Mouse (Mus musculus): ENCODE results near the gene Zbtb38. TPM values are rescaled to one million over a fixed set of nuclear protein-coding genes. Genes with fewer than 3 reads are reported as not detected.

Zbtb38 gene
- polyA plus RNA-seq, 1 experiment: 10.0 TPM

DNA sequence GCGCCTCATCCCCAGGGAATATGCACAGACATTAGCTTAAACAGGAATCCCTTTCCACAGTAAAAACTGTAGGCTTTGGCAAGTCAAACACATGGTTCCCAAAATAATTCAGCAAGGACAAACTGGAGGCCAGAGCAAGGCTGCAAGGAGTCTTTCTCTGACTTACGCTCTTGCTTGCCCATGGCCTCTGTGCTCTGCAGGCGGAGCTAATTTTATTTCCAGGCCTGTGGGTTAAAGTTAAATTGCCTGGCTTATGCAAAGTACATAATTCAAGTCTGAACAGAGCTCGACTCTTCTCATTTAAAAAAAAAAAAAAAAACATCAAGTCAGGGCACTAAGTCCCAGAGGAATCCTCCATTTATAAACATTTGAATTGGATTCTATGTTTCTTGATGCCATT lies 16.7 kb downstream of the Zbtb38 start:
- H3K4me3 ChIP-seq (ENCODE audit: insufficient read depth, poor library complexity, severe bottlenecking): no peak overlapping the region
- peaks cover 63% of the 10 kb centered on the region for H3K36me3 ChIP-seq (ENCODE audit: control insufficient read depth, insufficient read depth)
- H3K79me2 ChIP-seq (ENCODE audit: control insufficient read depth, insufficient read depth): peaks cover 67% of the 10 kb centered on the region
- H3K79me3 ChIP-seq (ENCODE audit: low read depth): peaks cover 30% of the 10 kb centered on the region
- no peak overlapping the region for H3ac ChIP-seq (ENCODE audit: control insufficient read depth, insufficient read length, low read depth)
- H3K27me3 ChIP-seq (ENCODE audit: control insufficient read depth, insufficient read depth, insufficient read length): no peaks in the 10 kb centered on the region
- TF ChIP-seq MYOD1 (IDR thresholded peaks at IDR 0.05; ENCODE audit: control insufficient read depth, insufficient read length, low read depth): no peak
- no peak for TF ChIP-seq USF1 (IDR thresholded peaks at IDR 0.05; ENCODE audit: low read depth)
- TF ChIP-seq CEBPB (IDR thresholded peaks at IDR 0.05; ENCODE audit: low read depth): no peak
- no peak for TF ChIP-seq MAX (IDR thresholded peaks at IDR 0.05)
- TF ChIP-seq FOSL1 (IDR thresholded peaks at IDR 0.05; ENCODE audit: insufficient read depth, low read length, poor library complexity, severe bottlenecking): no peak
- no peak for TF ChIP-seq CTCF (IDR thresholded peaks at IDR 0.05; ENCODE audit: control insufficient read depth, insufficient read depth, insufficient read length)
- no peak for TF ChIP-seq MYOG (IDR thresholded peaks at IDR 0.05; ENCODE audit: control insufficient read depth, extremely low read depth, insufficient read length)

DNA sequence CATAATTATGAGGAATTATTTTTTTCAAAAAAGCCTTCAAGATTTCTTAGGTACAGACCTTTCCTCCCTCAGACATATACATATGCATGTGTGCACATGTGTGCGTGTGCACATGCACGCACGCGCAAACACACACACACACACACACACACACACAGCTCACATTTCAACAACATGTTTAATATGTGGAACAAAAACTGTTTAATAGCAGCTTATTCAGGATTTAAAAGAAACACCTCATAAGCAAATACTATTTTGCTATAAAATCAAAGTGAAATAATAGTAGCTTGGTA lies 19.3 kb downstream of the Zbtb38 start:
- Histone ChIP-seq H3K4me3 (ENCODE audit: insufficient read depth, poor library complexity, severe bottlenecking) (no peak overlapping the region), H3K79me2 (ENCODE audit: control insufficient read depth, insufficient read depth) (peaks cover 65% of the 10 kb centered on the region), H3K36me3 (ENCODE audit: control insufficient read depth, insufficient read depth) (peaks cover 65% of the 10 kb centered on the region), H3K79me3 (ENCODE audit: low read depth) (peaks cover 23% of the 10 kb centered on the region), H3K27me3 (ENCODE audit: control insufficient read depth, insufficient read depth, insufficient read length) (no peaks in the 10 kb centered on the region), H3ac (ENCODE audit: control insufficient read depth, insufficient read length, low read depth) (no peak overlapping the region)
- TF ChIP-seq USF1 (IDR thresholded peaks at IDR 0.05; ENCODE audit: low read depth) (no peak), MYOG (IDR thresholded peaks at IDR 0.05; ENCODE audit: control insufficient read depth, extremely low read depth, insufficient read length) (no peak), FOSL1 (IDR thresholded peaks at IDR 0.05; ENCODE audit: insufficient read depth, low read length, poor library complexity, severe bottlenecking) (no peak), MYOD1 (IDR thresholded peaks at IDR 0.05; ENCODE audit: control insufficient read depth, insufficient read length, low read depth) (no peak), CEBPB (IDR thresholded peaks at IDR 0.05; ENCODE audit: low read depth) (no peak), CTCF (IDR thresholded peaks at IDR 0.05; ENCODE audit: control insufficient read depth, insufficient read depth, insufficient read length) (no peak), MAX (IDR thresholded peaks at IDR 0.05) (no peak)

DNA sequence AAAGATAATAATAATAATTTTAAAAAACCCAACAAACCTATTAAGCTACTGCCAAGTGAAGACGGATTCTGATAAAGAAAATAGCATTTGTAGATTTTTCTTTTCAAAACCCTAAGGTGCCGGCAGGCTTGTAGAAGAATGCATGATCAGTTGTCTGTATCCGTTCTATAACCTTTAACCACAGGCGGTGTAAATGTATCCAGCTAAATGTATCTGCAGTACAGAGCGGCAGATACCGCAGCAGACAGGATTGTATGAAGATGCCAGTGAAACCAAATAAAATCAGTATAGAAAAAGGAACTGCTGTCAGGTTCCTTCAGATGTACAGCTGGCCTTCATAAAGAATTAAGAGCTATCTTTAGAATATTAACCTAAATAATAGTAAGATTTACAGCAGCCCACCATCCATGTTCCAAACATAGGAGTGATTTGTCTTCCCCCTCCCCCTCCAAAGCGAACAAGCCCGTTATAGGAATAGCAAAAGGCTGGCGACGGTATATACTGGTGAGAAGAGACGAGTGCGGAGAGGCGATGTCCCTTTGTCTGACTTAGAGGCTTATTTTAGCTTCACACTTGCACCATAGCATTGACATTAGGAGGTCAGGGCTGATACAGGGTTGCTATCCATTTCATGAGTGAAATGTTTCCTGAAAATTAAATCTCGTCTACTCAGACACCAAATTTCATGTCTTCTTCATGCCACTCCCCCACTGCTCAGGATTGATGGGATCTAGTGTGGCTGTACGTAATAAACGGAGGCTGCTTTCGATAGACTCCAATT lies 19.8 kb downstream of the Zbtb38 start:
- Histone ChIP-seq H3ac (ENCODE audit: control insufficient read depth, insufficient read length, low read depth) (no peak overlapping the region), H3K27me3 (ENCODE audit: control insufficient read depth, insufficient read depth, insufficient read length) (no peaks in the 10 kb centered on the region)
- no peak for TF ChIP-seq CTCF (IDR thresholded peaks at IDR 0.05; ENCODE audit: control insufficient read depth, insufficient read depth, insufficient read length)
- TF ChIP-seq MYOD1 (IDR thresholded peaks at IDR 0.05; ENCODE audit: control insufficient read depth, insufficient read length, low read depth): no peak
- no peak for TF ChIP-seq MAX (IDR thresholded peaks at IDR 0.05)
- no peak for TF ChIP-seq CEBPB (IDR thresholded peaks at IDR 0.05; ENCODE audit: low read depth)
- TF ChIP-seq FOSL1 (IDR thresholded peaks at IDR 0.05; ENCODE audit: insufficient read depth, low read length, poor library complexity, severe bottlenecking): no peak
- TF ChIP-seq USF1 (IDR thresholded peaks at IDR 0.05; ENCODE audit: low read depth): no peak
- no peak for TF ChIP-seq MYOG (IDR thresholded peaks at IDR 0.05; ENCODE audit: control insufficient read depth, extremely low read depth, insufficient read length)

DNA sequence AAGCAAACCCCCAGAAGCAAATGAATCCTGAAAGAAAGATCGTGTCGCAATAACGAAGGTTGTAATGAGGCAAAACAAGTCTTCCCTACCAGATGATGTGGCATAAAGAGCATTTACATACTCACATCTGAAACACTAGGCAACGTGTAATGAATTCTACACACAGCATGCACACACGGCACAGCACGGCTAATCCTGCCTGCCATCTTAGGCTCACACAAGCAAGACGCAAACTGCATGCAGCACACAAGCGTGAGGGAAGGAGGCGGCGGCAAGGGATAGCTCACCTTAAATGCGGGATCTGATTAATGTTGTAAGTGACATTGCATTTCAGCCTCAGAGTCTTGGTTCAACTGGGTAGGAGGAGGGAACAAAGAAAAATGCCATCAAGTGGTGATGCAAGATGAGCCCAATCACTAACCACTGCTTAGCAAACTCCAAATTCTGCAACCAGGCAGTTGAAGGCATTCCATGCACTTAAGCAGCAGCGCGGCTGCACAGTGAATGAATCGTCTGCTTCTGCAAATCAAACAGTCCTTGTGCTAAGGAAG lies 20.6 kb downstream of the Zbtb38 start:
- Histone ChIP-seq H3ac (ENCODE audit: control insufficient read depth, insufficient read length, low read depth) (no peak overlapping the region), H3K79me3 (ENCODE audit: low read depth) (peaks cover 27% of the 10 kb centered on the region), H3K4me3 (ENCODE audit: insufficient read depth, poor library complexity, severe bottlenecking) (no peak overlapping the region), H3K79me2 (ENCODE audit: control insufficient read depth, insufficient read depth) (peaks cover 68% of the 10 kb centered on the region), H3K27me3 (ENCODE audit: control insufficient read depth, insufficient read depth, insufficient read length) (no peaks in the 10 kb centered on the region), H3K36me3 (ENCODE audit: control insufficient read depth, insufficient read depth) (peaks cover 75% of the 10 kb centered on the region)
- TF ChIP-seq CEBPB (IDR thresholded peaks at IDR 0.05; ENCODE audit: low read depth) (no peak), MYOG (IDR thresholded peaks at IDR 0.05; ENCODE audit: control insufficient read depth, extremely low read depth, insufficient read length) (no peak), FOSL1 (IDR thresholded peaks at IDR 0.05; ENCODE audit: insufficient read depth, low read length, poor library complexity, severe bottlenecking) (no peak), CTCF (IDR thresholded peaks at IDR 0.05; ENCODE audit: control insufficient read depth, insufficient read depth, insufficient read length) (no peak), USF1 (IDR thresholded peaks at IDR 0.05; ENCODE audit: low read depth) (no peak), MYOD1 (IDR thresholded peaks at IDR 0.05; ENCODE audit: control insufficient read depth, insufficient read length, low read depth) (no peak), MAX (IDR thresholded peaks at IDR 0.05) (no peak)

More for the DNA sequence above, 19.8 kb downstream of the Zbtb38 start:
- Histone ChIP-seq H3K79me3 (ENCODE audit: low read depth) (peaks cover 29% of the 10 kb centered on the region), H3K79me2 (ENCODE audit: control insufficient read depth, insufficient read depth) (peaks cover 68% of the 10 kb centered on the region), H3K4me3 (ENCODE audit: insufficient read depth, poor library complexity, severe bottlenecking) (no peak overlapping the region), H3K36me3 (ENCODE audit: control insufficient read depth, insufficient read depth) (peaks cover 69% of the 10 kb centered on the region)

DNA sequence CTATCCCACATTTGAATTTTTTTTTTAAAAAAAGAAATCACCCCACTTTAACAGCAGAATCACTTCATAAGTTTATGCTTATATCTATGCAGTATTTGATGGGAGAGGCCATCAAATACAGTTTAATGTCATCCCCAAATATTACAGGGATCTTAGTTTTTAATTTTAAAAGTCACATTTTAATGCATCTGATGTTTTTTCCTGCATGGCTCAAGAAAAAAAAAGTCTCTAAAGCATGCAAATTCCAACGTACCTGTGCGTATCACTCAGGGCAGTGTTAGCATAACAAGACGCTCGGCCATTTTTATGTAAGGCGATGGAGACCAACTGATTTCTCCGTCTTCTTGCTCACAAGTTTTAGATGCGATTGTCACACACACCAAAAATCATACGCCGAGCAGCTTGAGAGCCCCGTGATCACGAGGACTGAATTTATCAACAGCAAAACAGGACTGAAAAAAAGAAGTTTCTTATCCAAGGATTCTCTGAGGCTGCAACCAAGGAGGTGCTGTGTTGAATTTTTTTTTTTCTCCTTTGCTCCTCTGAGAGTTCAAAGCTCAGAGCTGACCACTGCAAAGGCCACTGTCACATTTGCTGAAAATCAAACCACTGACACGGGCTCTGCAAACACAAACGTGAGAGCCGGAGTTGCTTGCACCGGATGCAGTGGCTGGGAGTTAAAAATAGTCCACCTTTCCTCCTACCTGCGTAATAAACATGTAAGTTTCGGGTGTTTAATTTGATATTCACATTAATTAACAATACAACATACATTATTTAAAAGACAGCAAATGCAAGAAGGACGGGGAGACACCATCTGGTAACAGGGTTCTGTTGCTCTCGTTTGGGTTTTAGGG lies 21.4 kb downstream of the Zbtb38 start:
- peaks cover 70% of the 10 kb centered on the region for H3K79me2 ChIP-seq (ENCODE audit: control insufficient read depth, insufficient read depth)
- H3K4me3 ChIP-seq (ENCODE audit: insufficient read depth, poor library complexity, severe bottlenecking): no peak overlapping the region
- H3K27me3 ChIP-seq (ENCODE audit: control insufficient read depth, insufficient read depth, insufficient read length): no peaks in the 10 kb centered on the region
- TF ChIP-seq MYOG (IDR thresholded peaks at IDR 0.05; ENCODE audit: control insufficient read depth, extremely low read depth, insufficient read length) (no peak), FOSL1 (IDR thresholded peaks at IDR 0.05; ENCODE audit: insufficient read depth, low read length, poor library complexity, severe bottlenecking) (no peak), CEBPB (IDR thresholded peaks at IDR 0.05; ENCODE audit: low read depth) (no peak), MYOD1 (IDR thresholded peaks at IDR 0.05; ENCODE audit: control insufficient read depth, insufficient read length, low read depth) (no peak), USF1 (IDR thresholded peaks at IDR 0.05; ENCODE audit: low read depth) (no peak), CTCF (IDR thresholded peaks at IDR 0.05; ENCODE audit: control insufficient read depth, insufficient read depth, insufficient read length) (no peak)
- peaks cover 75% of the 10 kb centered on the region for H3K36me3 ChIP-seq (ENCODE audit: control insufficient read depth, insufficient read depth)
- no peak overlapping the region for H3ac ChIP-seq (ENCODE audit: control insufficient read depth, insufficient read length, low read depth)
- H3K79me3 ChIP-seq (ENCODE audit: low read depth): peaks cover 28% of the 10 kb centered on the region
